20 mouse cellular contexts compared by ENCODE assay signal in genomic region chr16:90359750-90360149, GRCm38 (mm10). TPM values are rescaled to one million over a fixed set of nuclear protein-coding genes. Genes with fewer than 3 reads are reported as not detected.
A peak's percentile ranks its signal among the peaks of the same experiment; 100 is the strongest.
DNase-seq lines count a peak whose midpoint lies in the region; ATAC-seq and TF ChIP-seq lines count a peak whose summit lies in the region.
"Had no signal": no experiment of that assay in that cellular context is flagged by ENCODE, and none has a peak within 500 bp of the region (broad histone marks: within the 10 kb centered on the region; RNA-seq: fewer than 3 reads in every experiment).

No protein-coding gene starts in this region.

- TF ChIP-seq EP300 in heart, adult 2 months (IDR thresholded peaks at IDR 0.05; ENCODE audit: insufficient read depth, low read depth, low read length), result no peak

- H3K9ac ChIP-seq in embryonic facial prominence, embryonic 13.5 days, result no peak overlapping the region
- H3K9ac ChIP-seq in heart, embryonic 12.5 days, result no peak overlapping the region
- H3K9ac ChIP-seq in heart, adult 2 months (ENCODE audit: low read depth, low read length), result no peak overlapping the region
- H3K9ac ChIP-seq in midbrain, embryonic 14.5 days (replicated peaks; ENCODE audit: low read length), result no peak overlapping the region
- no peak overlapping the region for H3K9ac ChIP-seq in midbrain, embryonic 13.5 days (replicated peaks)
- H3K9ac ChIP-seq: hindbrain, embryonic 12.5 days; neural tube, embryonic 13.5 days had no signal

- H3K4me3 ChIP-seq in embryonic facial prominence, embryonic 13.5 days, result no peak overlapping the region
- H3K4me3 ChIP-seq in embryonic facial prominence, embryonic 10.5 days, result no peak overlapping the region
- 0 out of 2 replicates have a peak overlapping the region, but pooled peaks have one; percentile 22 for H3K4me3 ChIP-seq in heart, embryonic 12.5 days
- H3K4me3 ChIP-seq in heart, adult 2 months, result no peak overlapping the region
- H3K4me3 ChIP-seq in midbrain, embryonic 14.5 days (replicated peaks; ENCODE audit: low read depth, low read length), result no peak overlapping the region
- no peak overlapping the region for H3K4me3 ChIP-seq in midbrain, embryonic 13.5 days (replicated peaks)
- H3K4me3 ChIP-seq: hindbrain, embryonic 12.5 days; neural tube, embryonic 13.5 days had no signal

- no peak overlapping the region for H3K4me2 ChIP-seq in embryonic facial prominence, embryonic 13.5 days
- H3K4me2 ChIP-seq in heart, embryonic 12.5 days, result peak overlapping the region; percentile 60
- H3K4me2 ChIP-seq in midbrain, embryonic 14.5 days (ENCODE audit: low read length), result no peak overlapping the region
- no peak overlapping the region for H3K4me2 ChIP-seq in midbrain, embryonic 13.5 days (replicated peaks)
- H3K4me2 ChIP-seq: hindbrain, embryonic 12.5 days; liver, embryonic 11.5 days; neural tube, embryonic 13.5 days had no signal

- no peaks in the 10 kb centered on the region for H3K36me3 ChIP-seq in embryonic facial prominence, embryonic 13.5 days
- no peaks in the 10 kb centered on the region for H3K36me3 ChIP-seq in embryonic facial prominence, embryonic 10.5 days (replicated peaks)
- H3K36me3 ChIP-seq in heart, embryonic 12.5 days, result no peaks in the 10 kb centered on the region
- no peaks in the 10 kb centered on the region for H3K36me3 ChIP-seq in heart, adult 2 months (ENCODE audit: control insufficient read depth, insufficient read depth, low read length)
- no peaks in the 10 kb centered on the region for H3K36me3 ChIP-seq in midbrain, embryonic 14.5 days (ENCODE audit: control insufficient read depth, insufficient read depth, low read length)
- no peaks in the 10 kb centered on the region for H3K36me3 ChIP-seq in midbrain, embryonic 13.5 days
- H3K36me3 ChIP-seq: hindbrain, embryonic 12.5 days; neural tube, embryonic 13.5 days had no signal

- no peaks in the 10 kb centered on the region for H3K79me2 ChIP-seq in heart, adult 2 months (replicated peaks; ENCODE audit: control insufficient read depth, insufficient read depth, low read length)

- H3K27me3 ChIP-seq in embryonic facial prominence, embryonic 13.5 days, result no peaks in the 10 kb centered on the region
- H3K27me3 ChIP-seq in embryonic facial prominence, embryonic 10.5 days (replicated peaks; ENCODE audit: low read depth, poor library complexity, severe bottlenecking), result no peaks in the 10 kb centered on the region
- H3K27me3 ChIP-seq in heart, embryonic 12.5 days (replicated peaks), result no peaks in the 10 kb centered on the region
- H3K27me3 ChIP-seq in heart, adult 2 months (ENCODE audit: control insufficient read depth, insufficient read depth, low read length), result no peaks in the 10 kb centered on the region
- no peaks in the 10 kb centered on the region for H3K27me3 ChIP-seq in midbrain, embryonic 14.5 days (ENCODE audit: control insufficient read depth, insufficient read depth, low read length)
- no peaks in the 10 kb centered on the region for H3K27me3 ChIP-seq in midbrain, embryonic 13.5 days
- H3K27me3 ChIP-seq: hindbrain, embryonic 12.5 days had no signal

- peak overlapping the region; percentile 60 for H3K27ac ChIP-seq in embryonic facial prominence, embryonic 13.5 days
- no peak overlapping the region for H3K27ac ChIP-seq in embryonic facial prominence, embryonic 10.5 days (replicated peaks)
- peak overlapping the region; percentile 28 for H3K27ac ChIP-seq in heart, embryonic 12.5 days (ENCODE audit: poor library complexity, severe bottlenecking)
- H3K27ac ChIP-seq in heart, adult 2 months, result no peak overlapping the region
- no peak overlapping the region for H3K27ac ChIP-seq in midbrain, embryonic 14.5 days (replicated peaks; ENCODE audit: low read depth, low read length)
- H3K27ac ChIP-seq in midbrain, embryonic 13.5 days, result no peak overlapping the region
- H3K27ac ChIP-seq: hindbrain, embryonic 12.5 days; neural tube, embryonic 13.5 days had no signal

- TF ChIP-seq CTCF in heart, adult 2 months (IDR thresholded peaks at IDR 0.05), result no peak

- 18% methylated on average over 4 of the region's 4 CpGs for WGBS in embryonic facial prominence, embryonic 13.5 days
- 35% methylated on average over 4 of the region's 4 CpGs for WGBS in embryonic facial prominence, embryonic 10.5 days
- WGBS in heart, embryonic 12.5 days, result 20% methylated on average over 4 of the region's 4 CpGs
- 27% methylated on average over 4 of the region's 4 CpGs for WGBS in heart, adult 2 months
- 19% methylated on average over 4 of the region's 4 CpGs for WGBS in midbrain, embryonic 14.5 days
- 30% methylated on average over 4 of the region's 4 CpGs for WGBS in midbrain, embryonic 13.5 days

- no peak for DNase-seq in embryonic facial prominence, embryonic 10.5 days (ENCODE audit: low spot score)
- no peak for DNase-seq in heart, adult 2 months
- peak; percentile 25 for DNase-seq in midbrain, embryonic 14.5 days
- no peak for DNase-seq in adrenal gland, adult 8-10 months
- DNase-seq in gastrocnemius, postnatal 25 days, result no peak
- DNase-seq: cerebellum, adult 18-20 months; right cerebral cortex, postnatal 25 days; thymus, postnatal 4 days had no signal

- ATAC-seq in embryonic facial prominence, embryonic 13.5 days (ENCODE audit: insufficient number of reproducible peaks, insufficient read depth, low FRiP score, low TSS enrichment, low read depth), result no peak
- ATAC-seq in heart, embryonic 12.5 days (ENCODE audit: insufficient number of reproducible peaks, low FRiP score), result no peak; the same call in 1 of the 2 replicates
- no peak for ATAC-seq in midbrain, embryonic 14.5 days (ENCODE audit: low FRiP score, low TSS enrichment)
- ATAC-seq in midbrain, embryonic 13.5 days, result no peak
- ATAC-seq: intestine, embryonic 16.5 days; lung, postnatal 0 days; Patski had no signal

- TF ChIP-seq POLR2A in heart, adult 2 months (IDR thresholded peaks at IDR 0.05; ENCODE audit: insufficient read depth, low read depth, low read length), result no peak

- H3K4me1 ChIP-seq in embryonic facial prominence, embryonic 13.5 days, result peaks cover 47% of the 10 kb centered on the region
- H3K4me1 ChIP-seq in embryonic facial prominence, embryonic 10.5 days, result peaks cover 40% of the 10 kb centered on the region
- H3K4me1 ChIP-seq in heart, embryonic 12.5 days (replicated peaks), result peaks cover 57% of the 10 kb centered on the region
- H3K4me1 ChIP-seq in heart, adult 2 months (ENCODE audit: control insufficient read depth, insufficient read depth, low read length), result no peaks in the 10 kb centered on the region
- no peaks in the 10 kb centered on the region for H3K4me1 ChIP-seq in midbrain, embryonic 14.5 days (ENCODE audit: control insufficient read depth, insufficient read depth, low read length)
- H3K4me1 ChIP-seq in midbrain, embryonic 13.5 days (replicated peaks), result 0 out of 2 replicates have a peak, but pooled peaks cover 9% of the 10 kb centered on the region

- intact Hi-C loops in heart, adult 2 months (cut with DNase I), result no loop called here

- H3K9me3 ChIP-seq in embryonic facial prominence, embryonic 13.5 days, result no peaks in the 10 kb centered on the region
- no peaks in the 10 kb centered on the region for H3K9me3 ChIP-seq in embryonic facial prominence, embryonic 10.5 days
- H3K9me3 ChIP-seq in heart, embryonic 12.5 days (replicated peaks), result no peaks in the 10 kb centered on the region
- no peaks in the 10 kb centered on the region for H3K9me3 ChIP-seq in midbrain, embryonic 14.5 days (ENCODE audit: control insufficient read depth, low read length)
- no peaks in the 10 kb centered on the region for H3K9me3 ChIP-seq in midbrain, embryonic 13.5 days
- H3K9me3 ChIP-seq: hindbrain, embryonic 12.5 days; neural tube, embryonic 13.5 days had no signal

RNA-seq across cellular contexts. Expression of gene Hunk, which starts 26.1 kb away (rescaled TPM):
- polyA plus RNA-seq in embryonic facial prominence, embryonic 13.5 days (2015; fragmentation: Nextera tagmentation; extraction: Ambion mirVana), result 18.7 and 19.0 TPM in 2 replicates
- 16.5 and 17.2 TPM in 2 replicates for polyA plus RNA-seq in embryonic facial prominence, embryonic 10.5 days (2016; fragmentation: Nextera tagmentation; extraction: Ambion mirVana)
- polyA plus RNA-seq in heart, embryonic 12.5 days (2016; fragmentation: Nextera tagmentation; extraction: Ambion mirVana), result 19.3 and 22.4 TPM in 2 replicates
- total RNA-seq in heart, adult 2 months (2021), result under 1 TPM; 0.44 to 0.59 TPM
- 0.53 and 0.59 TPM in 2 replicates for polyA plus RNA-seq in heart, adult 2 months (2012; rRNA removed)
- polyA plus RNA-seq in midbrain, embryonic 14.5 days (2014; fragmentation: Nextera tagmentation; extraction: Ambion mirVana), result 8.1 and 8.7 TPM in 2 replicates
- polyA plus RNA-seq in midbrain, embryonic 13.5 days (2015; fragmentation: Nextera tagmentation; extraction: Ambion mirVana), result 6.5 and 8.5 TPM in 2 replicates
- 10 to 100 TPM in 2 of 4 experiments, 1 to 10 TPM in 2; 5.3 to 14.9 (median 8.2) TPM for total RNA-seq in adrenal gland, adult 8-10 months (2022)
- under 1 TPM; 0.67 to 0.74 TPM for total RNA-seq in gastrocnemius, postnatal 25 days (2021)
- total RNA-seq: common myeloid progenitor, adult 5-6 weeks; megakaryocyte-erythroid progenitor cell, adult 5-6 weeks; monocyte, adult 5-6 weeks had no signal

Comparison
In these comparisons a context has a peak if more than half of its experiments do, and no peak if none do; other contexts are left out.
1. H3K27ac ChIP-seq: peak in embryonic facial prominence, embryonic 13.5 days (single experiment) and heart, embryonic 12.5 days (single experiment); none in embryonic facial prominence, embryonic 10.5 days (single experiment), heart, adult 2 months (single experiment), midbrain, embryonic 14.5 days (single experiment) and midbrain, embryonic 13.5 days (single experiment).